Mouse (Mus musculus): ENCODE results near the gene Exoc1. TPM values are rescaled to one million over a fixed set of nuclear protein-coding genes. Genes with fewer than 3 reads are reported as not detected.

Exoc1 gene
- polyA plus RNA-seq, 1 experiment from 2014 or later: 43.7 TPM

GRCm38 (mm10) chr5:76550426-76550825 is 21.3 kb downstream of the Exoc1 start:
- Histone ChIP-seq H3K36me3 (peaks cover 61% of the 10 kb centered on the region), H3K4me1 (no peaks in the 10 kb centered on the region), H3K4me3 (no peak overlapping the region), H3K9me3 (replicated peaks) (no peaks in the 10 kb centered on the region), H3K27me3 (ENCODE audit: low read depth, poor library complexity, severe bottlenecking) (no peaks in the 10 kb centered on the region), H3K27ac (replicated peaks) (no peak overlapping the region)
- DNase-seq (ENCODE audit: low spot score): no peak
- 94% methylated on average over 8 of the region's 8 CpGs for WGBS

- no peak overlapping the region for H3K27ac ChIP-seq (replicated peaks)
- no peaks in the 10 kb centered on the region for H3K27me3 ChIP-seq (ENCODE audit: low read depth, poor library complexity, severe bottlenecking)
- WGBS: 24% methylated on average over 3 of the region's 3 CpGs
- H3K4me3 ChIP-seq: no peak overlapping the region
- no peaks in the 10 kb centered on the region; the same call in 1 of the 2 replicates for H3K9me3 ChIP-seq (replicated peaks)
- H3K4me1 ChIP-seq: no peaks in the 10 kb centered on the region
- H3K36me3 ChIP-seq: peaks cover 96% of the 10 kb centered on the region
- peak; percentile 47 for DNase-seq (ENCODE audit: low spot score)
Measured at GRCm38 (mm10) chr5:76565321-76565720, 36.2 kb downstream of the Exoc1 start.

GRCm38 (mm10) chr5:76574251-76574650 is 45.1 kb downstream of the Exoc1 start:
- Histone ChIP-seq H3K9me3 (replicated peaks) (peaks cover 13% of the 10 kb centered on the region), H3K4me1 (no peaks in the 10 kb centered on the region), H3K4me3 (no peak overlapping the region), H3K27ac (replicated peaks) (no peak overlapping the region), H3K27me3 (ENCODE audit: low read depth, poor library complexity, severe bottlenecking) (no peaks in the 10 kb centered on the region), H3K36me3 (peaks cover 34% of the 10 kb centered on the region)
- no peak for DNase-seq (ENCODE audit: low spot score)
- 68% methylated on average over 7 of the region's 7 CpGs for WGBS

- DNase-seq (ENCODE audit: low spot score): no peak
- no peaks in the 10 kb centered on the region for H3K4me1 ChIP-seq
- peaks cover 9% of the 10 kb centered on the region for H3K9me3 ChIP-seq (replicated peaks)
- no peak overlapping the region for H3K4me3 ChIP-seq
- H3K36me3 ChIP-seq: peaks cover 7% of the 10 kb centered on the region
- no peaks in the 10 kb centered on the region for H3K27me3 ChIP-seq (ENCODE audit: low read depth, poor library complexity, severe bottlenecking)
- WGBS: 73% methylated on average over 3 of the region's 3 CpGs
- H3K27ac ChIP-seq (replicated peaks): no peak overlapping the region
Measured at GRCm38 (mm10) chr5:76577026-76577425, 47.9 kb downstream of the Exoc1 start.

- no peak overlapping the region for H3K27ac ChIP-seq (replicated peaks)
- WGBS: 91% methylated on average over 2 of the region's 2 CpGs
- no peak for DNase-seq (ENCODE audit: low spot score)
- no peaks in the 10 kb centered on the region for H3K27me3 ChIP-seq (ENCODE audit: low read depth, poor library complexity, severe bottlenecking)
- peaks cover 19% of the 10 kb centered on the region for H3K4me1 ChIP-seq
- no peaks in the 10 kb centered on the region for H3K9me3 ChIP-seq (replicated peaks)
- H3K36me3 ChIP-seq: no peaks in the 10 kb centered on the region
- H3K4me3 ChIP-seq: no peak overlapping the region
Measured at GRCm38 (mm10) chr5:76585378-76585777, 56.3 kb downstream of the Exoc1 start.

GRCm38 (mm10) chr5:76588551-76589283 is 59.6 kb downstream of the Exoc1 start, which contains the start of gene Cep135:
TSS of gene Cep135 (plus strand) at chr5:76588698.
- Histone ChIP-seq H3K9me3 (replicated peaks) (no peaks in the 10 kb centered on the region), H3K4me3 (peak within 1 kb of the TSS; percentile 95), H3K36me3 (peaks cover 22% of the 10 kb centered on the region), H3K4me1 (peaks cover 21% of the 10 kb centered on the region), H3K27ac (replicated peaks) (peak within 1 kb of the TSS; percentile 99), H3K27me3 (ENCODE audit: low read depth, poor library complexity, severe bottlenecking) (no peaks in the 10 kb centered on the region)
- under 1% methylated on average over 92 of the region's 92 CpGs for WGBS
- DNase-seq (ENCODE audit: low spot score): peak; percentile 91

- H3K36me3 ChIP-seq: peaks cover 28% of the 10 kb centered on the region
- peak overlapping the region; percentile 95 for H3K4me3 ChIP-seq
- no peaks in the 10 kb centered on the region for H3K27me3 ChIP-seq (ENCODE audit: low read depth, poor library complexity, severe bottlenecking)
- WGBS: 14% methylated on average over 7 of the region's 7 CpGs
- H3K9me3 ChIP-seq (replicated peaks): no peaks in the 10 kb centered on the region
- peaks cover 21% of the 10 kb centered on the region for H3K4me1 ChIP-seq
- DNase-seq (ENCODE audit: low spot score): no peak
- peak overlapping the region; percentile 99 for H3K27ac ChIP-seq (replicated peaks)
Measured at GRCm38 (mm10) chr5:76589311-76589710, 60.2 kb downstream of the Exoc1 start.

GRCm38 (mm10) chr5:76590009-76590408 is 60.9 kb downstream of the Exoc1 start:
- Histone ChIP-seq H3K27ac (replicated peaks) (no peak overlapping the region), H3K4me1 (peaks cover 21% of the 10 kb centered on the region), H3K4me3 (peak overlapping the region; percentile 95), H3K9me3 (replicated peaks) (no peaks in the 10 kb centered on the region), H3K36me3 (peaks cover 35% of the 10 kb centered on the region), H3K27me3 (ENCODE audit: low read depth, poor library complexity, severe bottlenecking) (no peaks in the 10 kb centered on the region)
- 88% methylated on average over 2 of the region's 2 CpGs for WGBS
- no peak for DNase-seq (ENCODE audit: low spot score)

GRCm38 (mm10) chr5:76591885-76592284 is 62.8 kb downstream of the Exoc1 start:
- WGBS: 58% methylated on average over 9 of the region's 9 CpGs
- peaks cover 21% of the 10 kb centered on the region for H3K4me1 ChIP-seq

GRCm38 (mm10) chr5:76609702-76610370 is 80.7 kb downstream of the Exoc1 start:
- WGBS: 94% methylated on average over 8 of the region's 8 CpGs
- DNase-seq (ENCODE audit: low spot score): no peak
- H3K36me3 ChIP-seq: peaks cover 97% of the 10 kb centered on the region
- no peaks in the 10 kb centered on the region for H3K4me1 ChIP-seq
- H3K4me3 ChIP-seq: no peak overlapping the region
- no peak overlapping the region for H3K27ac ChIP-seq (replicated peaks)
- no peaks in the 10 kb centered on the region for H3K27me3 ChIP-seq (ENCODE audit: low read depth, poor library complexity, severe bottlenecking)
- no peaks in the 10 kb centered on the region for H3K9me3 ChIP-seq (replicated peaks)

More at GRCm38 (mm10) chr5:76591885-76592284, 62.8 kb downstream of the Exoc1 start:
- Histone ChIP-seq H3K27me3 (ENCODE audit: low read depth, poor library complexity, severe bottlenecking) (no peaks in the 10 kb centered on the region), H3K27ac (replicated peaks) (no peak overlapping the region), H3K36me3 (peaks cover 54% of the 10 kb centered on the region), H3K4me3 (no peak overlapping the region), H3K9me3 (replicated peaks) (no peaks in the 10 kb centered on the region)
- DNase-seq (ENCODE audit: low spot score): no peak

- Histone ChIP-seq H3K27me3 (ENCODE audit: low read depth, poor library complexity, severe bottlenecking) (no peaks in the 10 kb centered on the region), H3K36me3 (peaks cover 95% of the 10 kb centered on the region), H3K4me1 (no peaks in the 10 kb centered on the region), H3K27ac (replicated peaks) (no peak overlapping the region), H3K4me3 (no peak overlapping the region), H3K9me3 (replicated peaks) (no peaks in the 10 kb centered on the region)
- WGBS: 93% methylated on average over 6 of the region's 6 CpGs
- no peak for DNase-seq (ENCODE audit: low spot score)
Measured at GRCm38 (mm10) chr5:76612867-76613499, 83.9 kb downstream of the Exoc1 start.

- Histone ChIP-seq H3K4me3 (no peak overlapping the region), H3K27ac (replicated peaks) (no peak overlapping the region), H3K36me3 (peaks cover 95% of the 10 kb centered on the region), H3K9me3 (replicated peaks) (no peaks in the 10 kb centered on the region), H3K4me1 (no peaks in the 10 kb centered on the region), H3K27me3 (ENCODE audit: low read depth, poor library complexity, severe bottlenecking) (no peaks in the 10 kb centered on the region)
- WGBS: 95% methylated on average over 8 of the region's 8 CpGs
- DNase-seq (ENCODE audit: low spot score): no peak
Measured at GRCm38 (mm10) chr5:76615276-76615675, 86.2 kb downstream of the Exoc1 start.
